Mouse (Mus musculus) regulatory T cell (primary cell): ENCODE results near the gene Vps53.
"Not testable (repeated sequence)": the region's sequence is repeated elsewhere in the genome, so short reads cannot be mapped to it uniquely, and the experiment has no call there.

Experiments used
- in situ Hi-C: fragments of 300-600 bp; cut with MboI, MseI; formaldehyde crosslinking; loops from one replicate; pipeline ENCODE4 v1.15.1; 2025; ENCODE audit warnings: high pct_unique_total_duplicates

Gene Vps53

GRCm38 (mm10) chr11:76020916-76021315, 158.5 kb downstream of the Vps53 start:
- in situ Hi-C loops: no loop called here

GRCm38 (mm10) chr11:76019879-76020278, 159.6 kb downstream of the Vps53 start:
- in situ Hi-C loops: no loop called here

- in situ Hi-C loops: no loop called here
These were observed 163.6 kb downstream of the Vps53 start for GRCm38 (mm10) chr11:76015814-76016213.

GRCm38 (mm10) chr11:76015251-76015650, 164.2 kb downstream of the Vps53 start:
- in situ Hi-C loops: no loop called here

GRCm38 (mm10) chr11:76010838-76011624, 168.4 kb downstream of the Vps53 start:
- in situ Hi-C loops: no loop called here

GRCm38 (mm10) chr11:76009101-76009500, 170.3 kb downstream of the Vps53 start:
- in situ Hi-C loops: no loop called here

- in situ Hi-C loops: no loop called here
These were observed 171.3 kb downstream of the Vps53 start for GRCm38 (mm10) chr11:76008162-76008561.

GRCm38 (mm10) chr11:76004276-76004675, 175.2 kb downstream of the Vps53 start:
- in situ Hi-C loops: not testable (repeated sequence)

- in situ Hi-C loops: no loop called here
These were observed 178.1 kb downstream of the Vps53 start for GRCm38 (mm10) chr11:76001237-76001878.

GRCm38 (mm10) chr11:76000701-76001100, 178.7 kb downstream of the Vps53 start:
- in situ Hi-C loops: no loop called here

- in situ Hi-C loops: no loop called here
These were observed 179.8 kb downstream of the Vps53 start, which contains the start of gene 1700016K19Rik for GRCm38 (mm10) chr11:75999440-76000155. TSS of gene 1700016K19Rik (plus strand) at chr11:75999912.
